Mouse (Mus musculus) hindbrain, embryonic 10.5 days (tissue): ENCODE results near the gene Gm12169. TPM values are rescaled to one million over a fixed set of nuclear protein-coding genes. Genes with fewer than 3 reads are reported as not detected.

Experiments
- DNase-seq: peaks from one replicate; pipeline ENCODE4 v3.0.0-alpha.2; 2017; ENCODE audit warnings: low spot score
- H3K27ac ChIP-seq: fragments of 300-500 bp; sonication (generic); 2 replicates; pipeline ENCODE4 v1.5.1; 2016; ENCODE audit warnings: mild to moderate bottlenecking, moderate library complexity
- H3K27me3 ChIP-seq: fragments of 300-500 bp; sonication (generic); 2 replicates; pipeline ENCODE4 v1.6.1; 2016; ENCODE audit warnings: mild to moderate bottlenecking; ENCODE audit not compliant: poor library complexity, insufficient read depth, severe bottlenecking
- H3K36me3 ChIP-seq: fragments of 300-500 bp; sonication (generic); 2 replicates; pipeline ENCODE4 v1.6.1; 2016; ENCODE audit warnings: mild to moderate bottlenecking, moderate library complexity
- H3K4me1 ChIP-seq: fragments of 300-500 bp; sonication (generic); replicated peaks from 2 replicates; pipeline ENCODE4 v1.6.1; 2016; ENCODE audit warnings: mild to moderate bottlenecking
- H3K4me3 ChIP-seq: fragments of 300-500 bp; sonication (generic); 2 replicates; pipeline ENCODE4 v1.5.1; 2016; ENCODE audit warnings: mild to moderate bottlenecking, moderate library complexity
- H3K9me3 ChIP-seq: fragments of 300-500 bp; sonication (generic); 2 replicates; pipeline ENCODE4 v1.6.1; 2016; ENCODE audit warnings: mild to moderate bottlenecking, moderate library complexity
- WGBS: fragments of 180-500 bp; shearing (Covaris S2); methylation state at CpG from one replicate; pipeline ENCODE4 v1.1.7; 2016; 5-methylcytosine and 5-hydroxymethylcytosine counted together
- polyA plus RNA-seq: library from polyadenylated mRNA; unstranded; fragments of >200 nt; fragmentation: Nextera tagmentation; extraction: Ambion mirVana; gene quantifications from 2 replicates; pipeline ENCODE4 v1.2.1, GENCODE M21; 2016

Gm12169 gene
- polyA plus RNA-seq, 1 experiment from 2014 or later = not detected

- no peak for DNase-seq
- Histone ChIP-seq H3K27ac (no peak overlapping the region), H3K27me3 (no peaks in the 10 kb centered on the region), H3K4me3 (no peak overlapping the region), H3K36me3 (no peaks in the 10 kb centered on the region), H3K4me1 (no peaks in the 10 kb centered on the region), H3K9me3 (no peaks in the 10 kb centered on the region)
- WGBS = 90% methylated on average over 3 of the region's 3 CpGs
These were observed 28.7 kb downstream of the Gm12169 start for GRCm38 (mm10) chr11:46552741-46553140.

GRCm38 (mm10) chr11:46561096-46561495 is 37.1 kb downstream of the Gm12169 start:
- no peak overlapping the region for H3K27ac ChIP-seq
- WGBS = 84% methylated on average over 4 of the region's 4 CpGs

GRCm38 (mm10) chr11:46564671-46565070 is 40.7 kb downstream of the Gm12169 start:
- H3K4me3 ChIP-seq = no peak overlapping the region
- no peaks in the 10 kb centered on the region for H3K36me3 ChIP-seq
- no peaks in the 10 kb centered on the region for H3K4me1 ChIP-seq
- H3K27me3 ChIP-seq = no peaks in the 10 kb centered on the region
- H3K27ac ChIP-seq = no peak overlapping the region
- WGBS = 85% methylated on average over 1 of the region's 1 CpGs
- no peaks in the 10 kb centered on the region for H3K9me3 ChIP-seq
- DNase-seq = no peak

More at GRCm38 (mm10) chr11:46561096-46561495, 37.1 kb downstream of the Gm12169 start:
- no peak overlapping the region for H3K4me3 ChIP-seq
- no peaks in the 10 kb centered on the region for H3K36me3 ChIP-seq
- H3K9me3 ChIP-seq = no peaks in the 10 kb centered on the region
- no peak for DNase-seq
- no peaks in the 10 kb centered on the region for H3K4me1 ChIP-seq
- no peaks in the 10 kb centered on the region for H3K27me3 ChIP-seq

- no peaks in the 10 kb centered on the region for H3K9me3 ChIP-seq
- no peak for DNase-seq
- no peaks in the 10 kb centered on the region for H3K36me3 ChIP-seq
- WGBS = 91% methylated on average over 2 of the region's 2 CpGs
- H3K27ac ChIP-seq = no peak overlapping the region
- no peaks in the 10 kb centered on the region for H3K27me3 ChIP-seq
- no peak overlapping the region for H3K4me3 ChIP-seq
- no peaks in the 10 kb centered on the region for H3K4me1 ChIP-seq
These were observed 42.0 kb downstream of the Gm12169 start for GRCm38 (mm10) chr11:46565967-46566366.

- WGBS = 81% methylated on average over 1 of the region's 1 CpGs
These were observed 45.1 kb downstream of the Gm12169 start for GRCm38 (mm10) chr11:46569107-46569506.

GRCm38 (mm10) chr11:46571327-46571726 is 47.3 kb downstream of the Gm12169 start, which contains the start of gene BC053393:
TSS of gene BC053393 (plus strand) at chr11:46571536.
- Histone ChIP-seq H3K9me3 (no peaks in the 10 kb centered on the region), H3K36me3 (no peaks in the 10 kb centered on the region), H3K27ac (no peak within 1 kb of the TSS), H3K4me3 (no peak within 1 kb of the TSS), H3K27me3 (no peaks in the 10 kb centered on the region), H3K4me1 (no peaks in the 10 kb centered on the region)
- WGBS = 77% methylated on average over 1 of the region's 1 CpGs
- no peak for DNase-seq

More at GRCm38 (mm10) chr11:46569107-46569506, 45.1 kb downstream of the Gm12169 start:
- H3K4me1 ChIP-seq = no peaks in the 10 kb centered on the region
- no peaks in the 10 kb centered on the region for H3K36me3 ChIP-seq
- H3K27ac ChIP-seq = no peak overlapping the region
- no peaks in the 10 kb centered on the region for H3K9me3 ChIP-seq
- DNase-seq = no peak
- H3K27me3 ChIP-seq = no peaks in the 10 kb centered on the region
- no peak overlapping the region for H3K4me3 ChIP-seq

GRCm38 (mm10) chr11:46578771-46579281 is 54.8 kb downstream of the Gm12169 start:
- Histone ChIP-seq H3K27ac (no peak overlapping the region), H3K4me1 (no peaks in the 10 kb centered on the region), H3K4me3 (no peak overlapping the region), H3K36me3 (no peaks in the 10 kb centered on the region), H3K9me3 (no peaks in the 10 kb centered on the region), H3K27me3 (no peaks in the 10 kb centered on the region)
- DNase-seq = no peak
- WGBS = 69% methylated on average over 5 of the region's 5 CpGs

- H3K27ac ChIP-seq = no peak overlapping the region
- H3K4me3 ChIP-seq = no peak overlapping the region
- 92% methylated on average over 3 of the region's 3 CpGs for WGBS
- no peaks in the 10 kb centered on the region for H3K9me3 ChIP-seq
- no peaks in the 10 kb centered on the region for H3K4me1 ChIP-seq
- no peaks in the 10 kb centered on the region for H3K27me3 ChIP-seq
- no peaks in the 10 kb centered on the region for H3K36me3 ChIP-seq
- no peak for DNase-seq
These were observed 56.4 kb downstream of the Gm12169 start for GRCm38 (mm10) chr11:46580428-46580827.

GRCm38 (mm10) chr11:46582741-46583140 is 58.7 kb downstream of the Gm12169 start:
- no peaks in the 10 kb centered on the region for H3K36me3 ChIP-seq
- WGBS = 82% methylated on average over 5 of the region's 5 CpGs

More at GRCm38 (mm10) chr11:46582741-46583140, 58.7 kb downstream of the Gm12169 start:
- H3K9me3 ChIP-seq = no peaks in the 10 kb centered on the region
- H3K4me1 ChIP-seq = no peaks in the 10 kb centered on the region
- no peak for DNase-seq
- no peak overlapping the region for H3K27ac ChIP-seq
- H3K27me3 ChIP-seq = no peaks in the 10 kb centered on the region
- H3K4me3 ChIP-seq = no peak overlapping the region

Other genes with a start within 250 kb of the Gm12169 start
- 31.2 and 46.1 TPM in 2 replicates for gene Cyfip2, start 211.4 kb upstream of the Gm12169 start, polyA plus RNA-seq
- gene Itk, start 134.7 kb upstream of the Gm12169 start, polyA plus RNA-seq = not detected in 2 replicates
- not detected in 2 replicates for gene Fam71b, start 127.7 kb upstream of the Gm12169 start, polyA plus RNA-seq
- gene Med7, start 87.3 kb upstream of the Gm12169 start, polyA plus RNA-seq = 92.6 and 97.7 TPM in 2 replicates
- gene Havcr2, start 69.3 kb upstream of the Gm12169 start, polyA plus RNA-seq = 0.20 TPM in 1 of 2 replicates, not detected in the other
- gene BC053393, start 47.3 kb downstream of the Gm12169 start, polyA plus RNA-seq = not detected in 2 replicates
- gene Dppa1, start 105.0 kb downstream of the Gm12169 start, polyA plus RNA-seq = not detected in 2 replicates
- gene Timd2, start 182.8 kb downstream of the Gm12169 start, polyA plus RNA-seq = 0.12 TPM in 1 of 2 replicates, not detected in the other
- gene Havcr1, start 210.9 kb downstream of the Gm12169 start, polyA plus RNA-seq = 0.13 TPM in 1 of 2 replicates, not detected in the other